Mouse (Mus musculus): ENCODE results near the gene Lamc2. TPM values are rescaled to one million over a fixed set of nuclear protein-coding genes. Genes with fewer than 3 reads are reported as not detected.
A peak's percentile ranks its signal among the peaks of the same experiment; 100 is the strongest.
"Not testable (repeated sequence)": the region's sequence is repeated elsewhere in the genome, so short reads cannot be mapped to it uniquely, and the experiment has no call there.

The Lamc2 gene
- total and polyA plus RNA-seq, 2 experiments: 0.05 to 0.18 TPM

GRCm38 (mm10) chr1:153091438-153092236, 94.6 kb downstream of the Lamc2 start:
- no peak for DNase-seq (ENCODE audit: extremely low read depth, low read depth, low spot score)
- 31% methylated on average over 9 of the region's 9 CpGs for WGBS
- 0 out of 2 replicates have a peak overlapping the region, but pooled peaks have one; percentile 12 for H3K27ac ChIP-seq (replicated peaks; ENCODE audit: insufficient read depth, low read depth, low read length)
- TF ChIP-seq CTCF (IDR thresholded peaks at IDR 0.05; ENCODE audit: low read depth, low read length) (no peak), POLR2A (IDR thresholded peaks at IDR 0.05; ENCODE audit: extremely low read depth, insufficient read depth, low read length) (no peak)
- no peaks in the 10 kb centered on the region for H3K4me1 ChIP-seq (ENCODE audit: control insufficient read depth, insufficient read depth, low read length)
- no peaks in the 10 kb centered on the region for H3K79me2 ChIP-seq (ENCODE audit: control insufficient read depth, insufficient read depth, low read length)
- H3K36me3 ChIP-seq (ENCODE audit: control insufficient read depth, insufficient read depth, low read length): no peaks in the 10 kb centered on the region
- no peaks in the 10 kb centered on the region for H3K27me3 ChIP-seq (ENCODE audit: control insufficient read depth, insufficient read depth, low read length)
- no peak overlapping the region for H3K4me3 ChIP-seq (ENCODE audit: insufficient read depth, low read depth, low read length)
- H3K9ac ChIP-seq (ENCODE audit: low read depth, low read length): no peak overlapping the region

DNA sequence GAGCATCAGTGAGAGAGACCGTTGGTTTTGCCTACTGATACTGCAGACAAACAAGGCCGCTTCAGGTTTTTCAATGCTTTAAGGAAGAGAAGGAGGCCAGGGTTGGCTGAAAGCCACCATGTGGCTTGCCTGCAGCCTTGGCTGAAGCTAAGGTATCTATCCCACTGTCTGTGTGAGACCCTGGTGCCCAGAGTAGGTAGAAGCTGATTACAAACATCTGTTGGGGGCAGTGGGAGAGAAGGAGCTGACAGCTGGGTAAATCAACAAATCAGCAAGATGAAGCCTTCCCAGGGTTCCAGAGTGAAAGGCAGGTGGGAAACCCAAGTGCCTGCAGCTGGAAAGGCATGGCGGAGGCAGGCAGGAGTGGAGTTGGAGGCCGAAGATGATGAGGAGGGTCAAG, 95.4 kb downstream of the Lamc2 start:
- Histone ChIP-seq H3K9ac (ENCODE audit: low read depth, low read length) (no peak overlapping the region), H3K36me3 (ENCODE audit: control insufficient read depth, insufficient read depth, low read length) (no peaks in the 10 kb centered on the region), H3K27ac (replicated peaks; ENCODE audit: insufficient read depth, low read depth, low read length) (no peak overlapping the region), H3K4me3 (ENCODE audit: insufficient read depth, low read depth, low read length) (no peak overlapping the region), H3K4me1 (ENCODE audit: control insufficient read depth, insufficient read depth, low read length) (no peaks in the 10 kb centered on the region), H3K27me3 (ENCODE audit: control insufficient read depth, insufficient read depth, low read length) (no peaks in the 10 kb centered on the region), H3K79me2 (ENCODE audit: control insufficient read depth, insufficient read depth, low read length) (no peaks in the 10 kb centered on the region)
- no peak for DNase-seq (ENCODE audit: extremely low read depth, low read depth, low spot score)
- WGBS: 74% methylated on average over 4 of the region's 4 CpGs
- no peak for TF ChIP-seq CTCF (IDR thresholded peaks at IDR 0.05; ENCODE audit: low read depth, low read length)
- no peak for TF ChIP-seq POLR2A (IDR thresholded peaks at IDR 0.05; ENCODE audit: extremely low read depth, insufficient read depth, low read length)

GRCm38 (mm10) chr1:153090081-153090480, 96.2 kb downstream of the Lamc2 start:
- Histone ChIP-seq H3K4me1 (ENCODE audit: control insufficient read depth, insufficient read depth, low read length) (no peaks in the 10 kb centered on the region), H3K27ac (replicated peaks; ENCODE audit: insufficient read depth, low read depth, low read length) (no peak overlapping the region), H3K79me2 (ENCODE audit: control insufficient read depth, insufficient read depth, low read length) (no peaks in the 10 kb centered on the region), H3K36me3 (ENCODE audit: control insufficient read depth, insufficient read depth, low read length) (no peaks in the 10 kb centered on the region), H3K9ac (ENCODE audit: low read depth, low read length) (no peak overlapping the region), H3K27me3 (ENCODE audit: control insufficient read depth, insufficient read depth, low read length) (no peaks in the 10 kb centered on the region), H3K4me3 (ENCODE audit: insufficient read depth, low read depth, low read length) (no peak overlapping the region)
- WGBS: 82% methylated on average over 2 of the region's 2 CpGs
- DNase-seq (ENCODE audit: extremely low read depth, low read depth, low spot score): no peak
- TF ChIP-seq CTCF (IDR thresholded peaks at IDR 0.05; ENCODE audit: low read depth, low read length): no peak
- TF ChIP-seq POLR2A (IDR thresholded peaks at IDR 0.05; ENCODE audit: extremely low read depth, insufficient read depth, low read length): no peak

GRCm38 (mm10) chr1:153087771-153088170, 98.5 kb downstream of the Lamc2 start:
- 76% methylated on average over 5 of the region's 5 CpGs for WGBS

DNA sequence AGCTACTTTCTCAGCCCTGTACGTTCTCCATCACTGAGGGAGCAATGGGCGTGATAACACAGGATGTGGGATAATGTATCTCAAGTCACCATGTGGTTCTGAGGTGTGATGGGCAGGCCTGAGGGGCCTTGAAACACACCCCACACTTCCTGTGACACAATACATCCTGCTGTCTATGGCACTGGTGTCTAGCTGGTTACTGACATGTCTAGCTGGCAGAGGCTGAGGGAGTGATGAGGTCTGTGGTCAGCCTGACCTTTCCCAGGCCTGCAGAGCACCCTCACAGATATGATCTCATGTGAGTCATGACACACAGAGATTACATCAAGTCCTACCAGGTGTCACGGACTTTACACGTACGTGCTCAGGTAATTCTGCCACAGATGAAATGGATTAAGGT, 101.0 kb downstream of the Lamc2 start:
- WGBS: 86% methylated on average over 5 of the region's 5 CpGs

More at GRCm38 (mm10) chr1:153087771-153088170, 98.5 kb downstream of the Lamc2 start:
- Histone ChIP-seq H3K4me3 (ENCODE audit: insufficient read depth, low read depth, low read length) (no peak overlapping the region), H3K79me2 (ENCODE audit: control insufficient read depth, insufficient read depth, low read length) (no peaks in the 10 kb centered on the region), H3K9ac (ENCODE audit: low read depth, low read length) (no peak overlapping the region), H3K4me1 (ENCODE audit: control insufficient read depth, insufficient read depth, low read length) (no peaks in the 10 kb centered on the region), H3K27me3 (ENCODE audit: control insufficient read depth, insufficient read depth, low read length) (no peaks in the 10 kb centered on the region), H3K27ac (replicated peaks; ENCODE audit: insufficient read depth, low read depth, low read length) (no peak overlapping the region), H3K36me3 (ENCODE audit: control insufficient read depth, insufficient read depth, low read length) (no peaks in the 10 kb centered on the region)
- TF ChIP-seq CTCF (IDR thresholded peaks at IDR 0.05; ENCODE audit: low read depth, low read length) (no peak), POLR2A (IDR thresholded peaks at IDR 0.05; ENCODE audit: extremely low read depth, insufficient read depth, low read length) (no peak)
- no peak for DNase-seq (ENCODE audit: extremely low read depth, low read depth, low spot score)

DNA sequence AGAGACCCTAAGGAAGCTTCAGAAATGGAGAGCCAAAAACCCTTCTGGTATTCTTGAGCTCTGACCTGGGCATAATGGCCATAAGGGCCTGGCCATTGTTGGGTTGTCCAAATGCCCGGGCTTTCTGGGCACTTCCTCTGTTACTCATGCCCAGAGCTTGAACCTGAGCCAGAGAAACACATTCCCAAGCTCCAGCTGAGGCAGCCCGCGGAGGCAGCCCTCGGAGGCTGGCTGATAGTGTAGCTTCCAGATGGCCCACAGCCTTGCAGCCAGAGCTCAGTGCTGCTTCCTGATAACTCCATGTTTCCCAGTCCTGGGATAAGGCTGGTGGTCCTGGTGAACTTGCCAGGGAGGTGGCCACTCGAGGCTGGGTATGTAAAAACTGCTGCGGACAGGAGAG, 102.1 kb downstream of the Lamc2 start:
- H3K4me1 ChIP-seq (ENCODE audit: control insufficient read depth, insufficient read depth, low read length): no peaks in the 10 kb centered on the region
- H3K4me3 ChIP-seq (ENCODE audit: insufficient read depth, low read depth, low read length): no peak overlapping the region
- H3K27ac ChIP-seq (replicated peaks; ENCODE audit: insufficient read depth, low read depth, low read length): no peak overlapping the region
- no peak overlapping the region for H3K9ac ChIP-seq (ENCODE audit: low read depth, low read length)
- no peaks in the 10 kb centered on the region for H3K36me3 ChIP-seq (ENCODE audit: control insufficient read depth, insufficient read depth, low read length)
- TF ChIP-seq POLR2A (IDR thresholded peaks at IDR 0.05; ENCODE audit: extremely low read depth, insufficient read depth, low read length) (no peak), CTCF (IDR thresholded peaks at IDR 0.05; ENCODE audit: low read depth, low read length) (no peak)
- no peaks in the 10 kb centered on the region for H3K79me2 ChIP-seq (ENCODE audit: control insufficient read depth, insufficient read depth, low read length)
- 61% methylated on average over 6 of the region's 6 CpGs for WGBS
- H3K27me3 ChIP-seq (ENCODE audit: control insufficient read depth, insufficient read depth, low read length): no peaks in the 10 kb centered on the region
- no peak for DNase-seq (ENCODE audit: extremely low read depth, low read depth, low spot score)

More for the DNA sequence above, 101.0 kb downstream of the Lamc2 start:
- no peak for TF ChIP-seq CTCF (IDR thresholded peaks at IDR 0.05; ENCODE audit: low read depth, low read length)
- no peak for TF ChIP-seq POLR2A (IDR thresholded peaks at IDR 0.05; ENCODE audit: extremely low read depth, insufficient read depth, low read length)
- H3K4me1 ChIP-seq (ENCODE audit: control insufficient read depth, insufficient read depth, low read length): no peaks in the 10 kb centered on the region
- no peaks in the 10 kb centered on the region for H3K79me2 ChIP-seq (ENCODE audit: control insufficient read depth, insufficient read depth, low read length)
- H3K9ac ChIP-seq (ENCODE audit: low read depth, low read length): no peak overlapping the region
- H3K36me3 ChIP-seq (ENCODE audit: control insufficient read depth, insufficient read depth, low read length): no peaks in the 10 kb centered on the region
- no peak overlapping the region for H3K4me3 ChIP-seq (ENCODE audit: insufficient read depth, low read depth, low read length)
- no peak for DNase-seq (ENCODE audit: extremely low read depth, low read depth, low spot score)
- H3K27me3 ChIP-seq (ENCODE audit: control insufficient read depth, insufficient read depth, low read length): no peaks in the 10 kb centered on the region
- H3K27ac ChIP-seq (replicated peaks; ENCODE audit: insufficient read depth, low read depth, low read length): no peak overlapping the region

GRCm38 (mm10) chr1:153083233-153083632, 103.0 kb downstream of the Lamc2 start:
- H3K4me1 ChIP-seq (ENCODE audit: control insufficient read depth, insufficient read depth, low read length); H3K36me3 ChIP-seq (ENCODE audit: control insufficient read depth, insufficient read depth, low read length); H3K4me3 ChIP-seq (ENCODE audit: insufficient read depth, low read depth, low read length); H3K79me2 ChIP-seq (ENCODE audit: control insufficient read depth, insufficient read depth, low read length); DNase-seq (ENCODE audit: extremely low read depth, low read depth, low spot score); H3K9ac ChIP-seq (ENCODE audit: low read depth, low read length); H3K27me3 ChIP-seq (ENCODE audit: control insufficient read depth, insufficient read depth, low read length); H3K27ac ChIP-seq (replicated peaks; ENCODE audit: insufficient read depth, low read depth, low read length): not testable (repeated sequence)
- WGBS: 82% methylated on average over 10 of the region's 14 CpGs
